Mouse (Mus musculus) heart, adult 2 months (tissue): ENCODE results near the gene Kdm2b.

Experiments
- CTCF ChIP-seq: fragments of 200-600 bp; IDR thresholded peaks from 2 replicates; pipeline ENCODE4 v1.8.1; 2022; ENCODE audit warnings: antibody characterized with exemption, mild to moderate bottlenecking, moderate library complexity
- POLR2A ChIP-seq: fragments of 200-500 bp; IDR thresholded peaks from 2 replicates; pipeline ENCODE4 v1.6.1; 2011; ENCODE audit warnings: mild to moderate bottlenecking, low read depth, low read length, control low read depth; ENCODE audit not compliant: insufficient read depth

- no peak for TF ChIP-seq CTCF
- no peak for TF ChIP-seq POLR2A
Measured at GRCm38 (mm10) chr5:122883652-122884235, 105.9 kb downstream of the Kdm2b start.
